Mouse (Mus musculus): ENCODE data around the gene Efcab6. TPM values are rescaled to one million over a fixed set of nuclear protein-coding genes. Genes with fewer than 3 reads are reported as not detected.

The Efcab6 gene
- total and polyA plus RNA-seq, 3 experiments: not detected

DNA sequence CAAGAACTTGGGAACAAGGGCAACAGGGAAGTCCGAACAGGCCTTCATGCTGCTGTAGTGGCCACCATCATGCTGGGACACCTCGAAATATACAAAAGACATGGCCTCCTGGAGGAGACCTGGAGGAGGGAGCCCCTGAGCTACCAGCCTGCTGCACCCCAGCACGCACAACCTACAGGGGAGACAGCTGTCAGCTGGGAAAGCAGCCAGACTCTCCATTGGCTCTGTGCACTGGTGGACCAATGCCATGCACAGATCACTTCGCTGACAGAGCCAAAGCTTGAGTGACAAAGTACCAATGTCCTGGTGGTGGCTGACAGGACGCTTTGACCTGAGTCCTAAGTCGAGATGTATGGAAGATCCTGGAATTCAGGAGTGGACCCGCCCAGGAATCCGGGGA, 30.9 kb upstream of the Efcab6 start:
- Histone ChIP-seq H3K4me3 (ENCODE audit: control insufficient read depth in 1 of 2, insufficient read depth in 1 of 2, low read depth in 2 of 2, low read length in 2 of 2) (no peak overlapping the region), H3K9me3 (replicated peaks; ENCODE audit: insufficient read depth, low read length) (no peaks in the 10 kb centered on the region), H3K36me3 (ENCODE audit: control insufficient read depth in 1 of 2, insufficient read depth in 2 of 2, low read length in 2 of 2) (no peaks in the 10 kb centered on the region), H3K4me1 (ENCODE audit: control insufficient read depth in 1 of 2, insufficient read depth in 2 of 2, low read length in 2 of 2) (no peaks in the 10 kb centered on the region), H3K27me3 (ENCODE audit: control insufficient read depth in 1 of 2, insufficient read depth in 2 of 2, low read length in 2 of 2) (no peaks in the 10 kb centered on the region; a peak in 1 of 4 replicates), H3K79me2 (ENCODE audit: control insufficient read depth, insufficient read depth, low read length, poor library complexity) (no peaks in the 10 kb centered on the region), H3K27ac (ENCODE audit: control insufficient read depth, low read depth, low read length) (no peak overlapping the region), H3K9ac (ENCODE audit: control insufficient read depth, low read depth, low read length, poor library complexity, severe bottlenecking) (no peak overlapping the region)
- TF ChIP-seq ZKSCAN1 (IDR thresholded peaks at IDR 0.05; ENCODE audit: low read depth, low read length) (no peak), ELF1 (IDR thresholded peaks at IDR 0.05; ENCODE audit: low read depth, low read length) (no peak), NELFE (IDR thresholded peaks at IDR 0.05; ENCODE audit: low read depth, low read length) (no peak)
- no peak for DNase-seq (ENCODE audit: low read depth, low spot score)

DNA sequence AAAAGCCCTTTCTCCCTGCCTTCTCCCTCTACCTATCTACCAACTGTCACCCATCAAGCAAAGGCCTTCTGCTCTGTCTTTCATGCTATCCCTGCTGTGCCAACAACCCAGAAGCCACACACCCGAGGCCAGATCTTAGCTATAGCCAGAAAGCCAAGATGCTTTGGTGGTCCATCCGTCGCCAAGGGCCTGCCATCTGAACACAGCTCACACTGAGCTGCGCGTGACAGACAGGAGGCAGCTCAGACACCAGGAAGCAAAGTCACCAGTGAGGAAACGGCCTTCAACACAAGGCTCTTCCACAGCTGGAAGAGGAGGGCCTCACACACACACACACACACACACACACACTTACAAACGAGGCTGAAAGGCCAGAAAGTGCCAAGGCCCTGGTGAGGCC, 29.7 kb upstream of the Efcab6 start:
- Histone ChIP-seq H3K79me2 (ENCODE audit: control insufficient read depth, insufficient read depth, low read length, poor library complexity) (no peaks in the 10 kb centered on the region), H3K4me3 (ENCODE audit: control insufficient read depth in 1 of 2, insufficient read depth in 1 of 2, low read depth in 2 of 2, low read length in 2 of 2) (no peak overlapping the region), H3K27me3 (ENCODE audit: control insufficient read depth in 1 of 2, insufficient read depth in 2 of 2, low read length in 2 of 2) (no peaks in the 10 kb centered on the region; a peak in 1 of 4 replicates), H3K9ac (ENCODE audit: control insufficient read depth, low read depth, low read length, poor library complexity, severe bottlenecking) (no peak overlapping the region), H3K36me3 (ENCODE audit: control insufficient read depth in 1 of 2, insufficient read depth in 2 of 2, low read length in 2 of 2) (no peaks in the 10 kb centered on the region), H3K9me3 (replicated peaks; ENCODE audit: insufficient read depth, low read length) (no peaks in the 10 kb centered on the region), H3K27ac (ENCODE audit: control insufficient read depth, low read depth, low read length) (no peak overlapping the region), H3K4me1 (ENCODE audit: control insufficient read depth in 1 of 2, insufficient read depth in 2 of 2, low read length in 2 of 2) (no peaks in the 10 kb centered on the region)
- DNase-seq (ENCODE audit: low read depth, low spot score): no peak
- no peak for TF ChIP-seq MAX (IDR thresholded peaks at IDR 0.05; ENCODE audit: low read length)
- TF ChIP-seq SIN3A (IDR thresholded peaks at IDR 0.05; ENCODE audit: low read length): no peak
- no peak for TF ChIP-seq POLR2AphosphoS2 (IDR thresholded peaks at IDR 0.05; ENCODE audit: low read length)
- no peak for TF ChIP-seq BHLHE40 (IDR thresholded peaks at IDR 0.05; ENCODE audit: borderline replicate concordance, low read depth, low read length)
- TF ChIP-seq GATA1 (IDR thresholded peaks at IDR 0.05; ENCODE audit: low read depth, low read length): no peak
- TF ChIP-seq TAL1 (IDR thresholded peaks at IDR 0.05; ENCODE audit: low read length): no peak
- TF ChIP-seq TBP (IDR thresholded peaks at IDR 0.05; ENCODE audit: low read depth, low read length): no peak
- no peak for TF ChIP-seq ZC3H11A (IDR thresholded peaks at IDR 0.05; ENCODE audit: low read depth, low read length)
- TF ChIP-seq ETS1 (IDR thresholded peaks at IDR 0.05; ENCODE audit: low read depth, low read length): no peak
- no peak for TF ChIP-seq MXI1 (IDR thresholded peaks at IDR 0.05; ENCODE audit: low read depth, low read length)
- no peak for TF ChIP-seq MEF2A (IDR thresholded peaks at IDR 0.05; ENCODE audit: extremely low read depth, insufficient replicate concordance, low read depth, low read length, poor library complexity, severe bottlenecking)
- no peak for TF ChIP-seq USF2 (IDR thresholded peaks at IDR 0.05; ENCODE audit: borderline replicate concordance in 1 of 2, insufficient read depth in 1 of 2, low read depth in 1 of 2, low read length in 2 of 2)
- TF ChIP-seq MYB (IDR thresholded peaks at IDR 0.05; ENCODE audit: low read depth, low read length): no peak
- no peak for TF ChIP-seq ZNF384 (IDR thresholded peaks at IDR 0.05; ENCODE audit: low read depth, low read length)
- TF ChIP-seq ZMIZ1 (IDR thresholded peaks at IDR 0.05; ENCODE audit: low read depth, low read length): no peak
- no peak for TF ChIP-seq NELFE (IDR thresholded peaks at IDR 0.05; ENCODE audit: low read depth, low read length)
- no peak for TF ChIP-seq MAZ (IDR thresholded peaks at IDR 0.05; ENCODE audit: low read depth, low read length)
- TF ChIP-seq ZKSCAN1 (IDR thresholded peaks at IDR 0.05; ENCODE audit: low read depth, low read length): no peak
- TF ChIP-seq SMC3 (IDR thresholded peaks at IDR 0.05; ENCODE audit: low read depth, low read length): no peak
- TF ChIP-seq CHD1 (IDR thresholded peaks at IDR 0.05; ENCODE audit: low read depth, low read length): no peak
